Mouse (Mus musculus): Measurements from ENCODE around the gene Gm10912. TPM values are rescaled to one million over a fixed set of nuclear protein-coding genes. Genes with fewer than 3 reads are reported as not detected.
"Not testable (repeated sequence)": the region's sequence is repeated elsewhere in the genome, so short reads cannot be mapped to it uniquely, and the experiment has no call there.

Gm10912 gene
- polyA plus RNA-seq, 1 experiment from 2014 or later: not detected

GRCm38 (mm10) chr2:104093305-104093704, 27.7 kb downstream of the Gm10912 start:
- no peak overlapping the region for H3K27ac ChIP-seq
- no peak overlapping the region for H3K4me3 ChIP-seq (ENCODE audit: inconsistent target)
- WGBS (ENCODE audit: missing documents): 92% methylated on average over 2 of the region's 2 CpGs
- no peaks in the 10 kb centered on the region for H3K36me3 ChIP-seq (ENCODE audit: inconsistent target)
- no peaks in the 10 kb centered on the region for H3K79me2 ChIP-seq (ENCODE audit: inconsistent target)

GRCm38 (mm10) chr2:104095741-104096213, 30.2 kb downstream of the Gm10912 start, which contains the start of gene Cd59a:
Gene Cd59a, plus strand, starts transcription at chr2:104095801.
- H3K36me3 ChIP-seq (ENCODE audit: inconsistent target): no peaks in the 10 kb centered on the region
- no peak within 1 kb of the TSS for H3K27ac ChIP-seq
- H3K4me3 ChIP-seq (ENCODE audit: inconsistent target): peak within 1 kb of the TSS; percentile 39
- H3K79me2 ChIP-seq (ENCODE audit: inconsistent target): no peaks in the 10 kb centered on the region
- WGBS (ENCODE audit: missing documents): 18% methylated on average over 13 of the region's 15 CpGs

GRCm38 (mm10) chr2:104096256-104096655, 30.6 kb downstream of the Gm10912 start:
- no peaks in the 10 kb centered on the region for H3K79me2 ChIP-seq (ENCODE audit: inconsistent target)
- H3K27ac ChIP-seq: no peak overlapping the region
- H3K4me3 ChIP-seq (ENCODE audit: inconsistent target): peak overlapping the region; percentile 39
- H3K36me3 ChIP-seq (ENCODE audit: inconsistent target): no peaks in the 10 kb centered on the region
- 65% methylated on average over 10 of the region's 10 CpGs for WGBS (ENCODE audit: missing documents)

DNA sequence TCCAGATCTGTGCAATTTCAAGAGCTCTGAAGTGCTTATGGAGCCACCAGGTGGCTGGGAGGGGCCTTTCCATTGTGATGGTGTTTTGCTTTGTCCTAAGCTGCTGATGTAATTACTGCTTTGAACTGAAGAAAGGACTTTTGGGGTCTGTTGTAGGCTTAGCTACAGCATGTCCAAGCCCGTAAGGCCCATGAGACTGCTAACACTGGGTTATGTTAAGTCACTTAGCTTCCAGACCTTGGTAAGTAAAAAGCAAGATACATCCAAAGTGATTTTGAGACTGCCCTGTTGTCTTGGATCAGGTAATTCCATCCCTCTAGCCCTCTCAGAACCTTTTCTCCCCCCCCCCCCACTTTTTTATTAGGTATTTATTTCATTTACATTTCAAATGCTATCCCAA, 31.2 kb downstream of the Gm10912 start:
- H3K79me2 ChIP-seq (ENCODE audit: inconsistent target); H3K4me3 ChIP-seq (ENCODE audit: inconsistent target); H3K36me3 ChIP-seq (ENCODE audit: inconsistent target); H3K27ac ChIP-seq: not testable (repeated sequence)
- WGBS (ENCODE audit: missing documents): 100% methylated on average over 1 of the region's 1 CpGs

DNA sequence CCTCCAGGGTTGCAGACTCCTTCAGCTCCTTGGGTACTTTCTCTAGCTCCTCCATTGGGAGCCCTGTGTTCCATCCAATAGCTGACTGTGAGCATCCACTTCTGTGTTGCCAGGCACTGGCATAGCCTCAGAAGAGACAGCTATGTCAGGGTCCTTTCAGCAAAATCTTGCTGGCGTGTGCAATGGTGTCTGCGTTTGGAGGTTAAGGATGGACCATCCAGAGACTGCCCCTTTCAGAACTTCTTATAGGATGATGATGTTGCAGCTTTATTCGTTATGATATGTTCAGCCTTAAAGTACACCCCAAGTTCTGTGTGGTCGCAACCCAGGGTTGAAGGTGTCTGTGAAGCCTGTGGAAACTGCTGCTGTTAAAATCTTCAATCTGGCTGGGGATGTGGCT, 31.8 kb downstream of the Gm10912 start:
- WGBS (ENCODE audit: missing documents): 96% methylated on average over 4 of the region's 4 CpGs
- not testable (repeated sequence) for H3K4me3 ChIP-seq (ENCODE audit: inconsistent target); H3K27ac ChIP-seq; H3K36me3 ChIP-seq (ENCODE audit: inconsistent target); H3K79me2 ChIP-seq (ENCODE audit: inconsistent target)

DNA sequence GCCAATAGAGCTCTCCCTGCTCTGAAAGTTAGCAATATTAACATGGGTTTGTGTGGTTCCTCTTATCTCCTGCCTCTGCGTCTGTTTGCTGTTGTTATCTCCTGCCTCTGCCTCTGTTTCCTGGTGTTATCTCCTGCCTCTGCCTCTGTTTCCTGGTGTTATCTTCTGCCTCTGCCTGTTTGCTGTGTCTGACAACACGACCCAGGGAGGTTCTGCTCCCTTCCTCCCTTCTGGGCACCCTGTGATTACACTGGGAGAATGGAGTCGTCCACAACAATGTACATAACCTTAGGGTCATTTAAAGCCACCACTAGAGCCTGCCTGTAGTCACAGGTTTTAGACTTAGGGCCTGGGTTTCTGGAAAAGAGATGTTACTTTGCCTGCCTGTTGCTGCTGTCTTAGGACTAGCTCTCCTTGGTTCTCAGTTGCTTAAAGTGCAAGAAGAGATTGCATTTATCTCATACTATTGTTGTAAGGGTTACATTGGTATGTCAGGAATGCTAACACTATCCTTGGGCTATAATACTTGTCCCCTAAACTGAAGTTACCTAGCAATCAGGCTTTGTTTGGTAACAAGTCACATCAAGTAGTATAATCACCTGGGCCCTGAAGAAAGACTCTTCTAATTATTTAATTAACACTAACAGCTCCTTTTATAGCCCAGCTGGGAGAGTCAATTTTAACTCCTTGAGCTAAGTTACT, 33.1 kb downstream of the Gm10912 start:
- Histone ChIP-seq H3K27ac (no peak overlapping the region), H3K79me2 (ENCODE audit: inconsistent target) (no peaks in the 10 kb centered on the region), H3K4me3 (ENCODE audit: inconsistent target) (no peak overlapping the region), H3K36me3 (ENCODE audit: inconsistent target) (no peaks in the 10 kb centered on the region)
- 39% methylated on average over 3 of the region's 3 CpGs for WGBS (ENCODE audit: missing documents)

GRCm38 (mm10) chr2:104099231-104099585, 33.6 kb downstream of the Gm10912 start:
- Histone ChIP-seq H3K36me3 (ENCODE audit: inconsistent target) (no peaks in the 10 kb centered on the region), H3K79me2 (ENCODE audit: inconsistent target) (no peaks in the 10 kb centered on the region), H3K4me3 (ENCODE audit: inconsistent target) (no peak overlapping the region), H3K27ac (no peak overlapping the region)
- WGBS (ENCODE audit: missing documents): 100% methylated on average over 2 of the region's 2 CpGs

- Histone ChIP-seq H3K4me3 (ENCODE audit: inconsistent target) (no peak overlapping the region), H3K27ac (no peak overlapping the region), H3K36me3 (ENCODE audit: inconsistent target) (no peaks in the 10 kb centered on the region), H3K79me2 (ENCODE audit: inconsistent target) (no peaks in the 10 kb centered on the region)
- WGBS (ENCODE audit: missing documents): 80% methylated on average over 1 of the region's 1 CpGs
These were observed 34.3 kb downstream of the Gm10912 start for GRCm38 (mm10) chr2:104099946-104100345.

DNA sequence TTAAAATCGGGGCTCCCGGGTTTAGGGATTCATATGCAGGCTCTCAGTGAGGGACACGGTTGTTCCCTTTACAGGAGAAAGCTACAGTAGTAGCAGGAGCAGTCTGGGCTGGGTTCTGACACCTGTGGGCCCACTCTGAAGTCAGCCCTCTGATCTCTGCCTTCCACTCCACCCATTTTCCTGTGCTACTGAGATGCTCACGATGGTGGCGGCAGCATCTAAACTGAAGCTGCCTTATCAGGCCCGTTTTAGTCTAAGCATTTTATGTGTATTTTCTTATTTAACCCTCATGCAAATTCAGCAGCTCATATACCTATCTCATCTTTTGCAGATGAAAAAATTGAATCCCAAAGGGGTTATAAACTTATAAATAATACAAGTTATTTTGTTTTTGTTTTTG, 39.2 kb downstream of the Gm10912 start:
- no peak overlapping the region for H3K4me3 ChIP-seq (ENCODE audit: inconsistent target)
- no peaks in the 10 kb centered on the region for H3K79me2 ChIP-seq (ENCODE audit: inconsistent target)
- WGBS (ENCODE audit: missing documents): 87% methylated on average over 6 of the region's 6 CpGs
- no peak overlapping the region for H3K27ac ChIP-seq
- no peaks in the 10 kb centered on the region for H3K36me3 ChIP-seq (ENCODE audit: inconsistent target)

GRCm38 (mm10) chr2:104109021-104109420, 43.4 kb downstream of the Gm10912 start:
- H3K79me2 ChIP-seq (ENCODE audit: inconsistent target); H3K4me3 ChIP-seq (ENCODE audit: inconsistent target); H3K36me3 ChIP-seq (ENCODE audit: inconsistent target); H3K27ac ChIP-seq: not testable (repeated sequence)
- 100% methylated on average over 2 of the region's 2 CpGs for WGBS (ENCODE audit: missing documents)

DNA sequence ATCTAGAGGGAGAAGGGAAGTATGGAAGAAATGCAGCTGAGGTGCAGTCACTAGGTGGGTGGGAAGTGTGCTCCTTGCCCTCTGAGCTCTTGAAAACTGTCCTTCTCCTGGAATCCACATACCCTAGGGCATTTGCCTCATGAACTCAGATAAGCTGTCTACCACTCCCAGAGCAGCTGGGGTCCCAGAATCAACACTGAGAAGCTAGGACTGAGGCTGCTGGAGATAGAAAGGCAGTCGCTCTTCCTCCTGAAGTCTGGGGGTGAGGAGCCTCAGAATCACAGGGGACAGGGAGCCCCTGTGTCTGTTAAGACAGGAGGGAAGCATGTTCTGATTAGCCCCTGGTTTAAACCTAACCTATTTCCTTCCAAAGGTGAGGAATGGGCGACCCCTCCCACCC, 43.9 kb downstream of the Gm10912 start:
- no peaks in the 10 kb centered on the region for H3K36me3 ChIP-seq (ENCODE audit: inconsistent target)
- H3K27ac ChIP-seq: peak overlapping the region; percentile 55
- 88% methylated on average over 2 of the region's 2 CpGs for WGBS (ENCODE audit: missing documents)
- no peak overlapping the region for H3K4me3 ChIP-seq (ENCODE audit: inconsistent target)
- H3K79me2 ChIP-seq (ENCODE audit: inconsistent target): no peaks in the 10 kb centered on the region

DNA sequence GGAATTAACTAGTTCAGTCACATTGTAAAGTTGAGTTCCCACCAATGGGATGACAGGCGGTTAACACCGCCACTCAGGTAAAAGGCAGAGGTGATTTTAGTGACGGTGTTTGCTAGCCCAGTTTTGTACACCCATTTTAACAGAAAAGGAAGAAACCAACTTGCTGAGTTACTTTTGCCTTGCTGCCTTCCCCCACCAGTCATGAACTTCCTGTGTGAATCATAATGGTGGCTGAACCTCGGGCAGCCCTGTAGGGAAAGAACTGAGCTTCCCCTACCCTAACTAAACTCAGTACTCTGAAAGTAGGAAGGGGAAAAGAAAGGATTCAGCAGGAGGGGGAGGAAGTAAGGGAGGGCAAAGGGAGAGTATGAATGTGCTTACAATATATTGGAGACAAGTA, 44.4 kb downstream of the Gm10912 start:
- Histone ChIP-seq H3K27ac (peak overlapping the region; percentile 55), H3K4me3 (ENCODE audit: inconsistent target) (no peak overlapping the region), H3K79me2 (ENCODE audit: inconsistent target) (no peaks in the 10 kb centered on the region), H3K36me3 (ENCODE audit: inconsistent target) (no peaks in the 10 kb centered on the region)
- 69% methylated on average over 4 of the region's 4 CpGs for WGBS (ENCODE audit: missing documents)

DNA sequence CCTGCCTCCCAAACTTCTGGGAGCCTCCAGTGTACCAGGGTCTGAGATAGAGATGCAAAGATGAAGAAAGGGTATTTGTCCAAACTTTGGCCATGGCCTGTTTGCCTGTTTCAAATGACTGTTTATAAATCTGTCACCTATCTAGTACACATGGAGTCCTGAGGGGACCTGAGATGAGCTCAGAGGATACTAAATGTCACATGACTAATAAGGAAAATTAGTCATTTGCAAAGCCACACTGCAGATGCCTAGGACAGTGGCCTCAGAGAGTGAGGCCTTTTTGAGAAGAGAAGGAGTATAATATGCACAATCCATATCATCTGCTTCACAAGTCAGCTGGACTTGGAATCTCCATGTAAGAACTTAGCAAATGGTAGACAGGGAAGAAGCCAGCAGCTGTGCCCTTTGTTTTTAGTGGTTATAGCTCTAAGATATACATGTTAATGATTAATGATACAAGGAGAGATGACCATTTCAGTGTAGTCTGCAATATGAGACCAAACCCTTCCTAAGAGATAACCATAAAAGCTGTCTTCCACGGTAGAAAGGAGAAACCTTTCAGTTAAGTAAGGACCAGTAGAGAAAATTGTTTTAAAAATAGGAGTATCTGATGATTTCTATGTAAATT, 45.7 kb downstream of the Gm10912 start:
- WGBS (ENCODE audit: missing documents): no CpG with 5 or more reads among the region's 1 CpGs
- H3K36me3 ChIP-seq (ENCODE audit: inconsistent target): not testable (repeated sequence)

GRCm38 (mm10) chr2:104113563-104113962, 47.9 kb downstream of the Gm10912 start:
- not testable (repeated sequence) for H3K79me2 ChIP-seq (ENCODE audit: inconsistent target); H3K27ac ChIP-seq; H3K36me3 ChIP-seq (ENCODE audit: inconsistent target); H3K4me3 ChIP-seq (ENCODE audit: inconsistent target)

More for the DNA sequence above, 45.7 kb downstream of the Gm10912 start:
- not testable (repeated sequence) for H3K27ac ChIP-seq; H3K4me3 ChIP-seq (ENCODE audit: inconsistent target); H3K79me2 ChIP-seq (ENCODE audit: inconsistent target)

- H3K27ac ChIP-seq: no peak overlapping the region
- no peak overlapping the region for H3K4me3 ChIP-seq (ENCODE audit: inconsistent target)
These were observed 49.3 kb downstream of the Gm10912 start for GRCm38 (mm10) chr2:104114898-104115297.

More at GRCm38 (mm10) chr2:104114898-104115297, 49.3 kb downstream of the Gm10912 start:
- WGBS (ENCODE audit: missing documents): 90% methylated on average over 2 of the region's 3 CpGs
- H3K79me2 ChIP-seq (ENCODE audit: inconsistent target): no peaks in the 10 kb centered on the region
- no peaks in the 10 kb centered on the region for H3K36me3 ChIP-seq (ENCODE audit: inconsistent target)
